Mouse (Mus musculus) intestine, postnatal 0 days (tissue): ENCODE measurements around the gene Grap. TPM values are rescaled to one million over a fixed set of nuclear protein-coding genes. Genes with fewer than 3 reads are reported as not detected.

Experiments used
- ATAC-seq: fragments of 200-750 bp; cut with Nextera tagmentation; 2 replicates; pipeline ENCODE4 v1.8.0; 2017; ENCODE audit warnings: mild to moderate bottlenecking, moderate TSS enrichment, moderate library complexity
- H3K27ac ChIP-seq: fragments of 300-500 bp; sonication (generic); 2 replicates; pipeline ENCODE4 v1.5.1; 2014; ENCODE audit warnings: mild to moderate bottlenecking, low read depth, low read length, moderate library complexity
- H3K27me3 ChIP-seq: fragments of 300-500 bp; sonication (generic); replicated peaks from 2 replicates; pipeline ENCODE4 v1.6.1; 2014; ENCODE audit warnings: low read length, mixed read lengths; ENCODE audit not compliant: control insufficient read depth, insufficient read depth
- H3K36me3 ChIP-seq: fragments of 300-500 bp; sonication (generic); 2 replicates; pipeline ENCODE4 v1.6.1; 2014; ENCODE audit warnings: mild to moderate bottlenecking, moderate library complexity; ENCODE audit not compliant: control insufficient read depth, insufficient read depth
- H3K4me1 ChIP-seq: fragments of 300-500 bp; sonication (generic); replicated peaks from 2 replicates; pipeline ENCODE4 v1.6.1; 2014; ENCODE audit warnings: antibody characterized with exemption, low read length, mixed read lengths; ENCODE audit not compliant: control insufficient read depth, insufficient read depth
- H3K4me2 ChIP-seq: fragments of 300-500 bp; sonication (generic); replicated peaks from 2 replicates; pipeline ENCODE4 v1.6.1; 2014; ENCODE audit warnings: low read depth, mild to moderate bottlenecking, moderate library complexity
- H3K4me3 ChIP-seq: fragments of 300-500 bp; sonication (generic); 2 replicates; pipeline ENCODE4 v1.5.1; 2014; ENCODE audit warnings: low read depth, low read length
- H3K9ac ChIP-seq: fragments of 300-500 bp; sonication (generic); 2 replicates; pipeline ENCODE4 v1.6.1; 2014; ENCODE audit warnings: mild to moderate bottlenecking, low read depth, low read length
- H3K9me3 ChIP-seq: fragments of 300-500 bp; sonication (generic); 2 replicates; pipeline ENCODE4 v1.6.1; 2016; ENCODE audit warnings: mixed run types; ENCODE audit not compliant: control insufficient read depth
- CTCF ChIP-seq: sonication (generic); IDR thresholded peaks from 2 replicates; pipeline ENCODE4 v1.5.1; 2016; ENCODE audit warnings: low read depth, mild to moderate bottlenecking, control low read depth, antibody characterized with exemption, moderate library complexity
- WGBS: fragments of 180-500 bp; shearing (Covaris S2); extraction: QIAGEN DNeasy Blood & Tissue Kit; methylation state at CpG from one replicate; pipeline ENCODE4 v1.1.7; 2014; 5-methylcytosine and 5-hydroxymethylcytosine counted together
- polyA plus RNA-seq: library from polyadenylated mRNA; unstranded; fragments of >200 nt; fragmentation: Nextera tagmentation; extraction: Ambion mirVana; gene quantifications from 2 replicates; pipeline ENCODE4 v1.2.1, GENCODE M21; 2015

The Grap gene
- polyA plus RNA-seq, 1 experiment from 2014 or later: 3.9 TPM

DNA sequence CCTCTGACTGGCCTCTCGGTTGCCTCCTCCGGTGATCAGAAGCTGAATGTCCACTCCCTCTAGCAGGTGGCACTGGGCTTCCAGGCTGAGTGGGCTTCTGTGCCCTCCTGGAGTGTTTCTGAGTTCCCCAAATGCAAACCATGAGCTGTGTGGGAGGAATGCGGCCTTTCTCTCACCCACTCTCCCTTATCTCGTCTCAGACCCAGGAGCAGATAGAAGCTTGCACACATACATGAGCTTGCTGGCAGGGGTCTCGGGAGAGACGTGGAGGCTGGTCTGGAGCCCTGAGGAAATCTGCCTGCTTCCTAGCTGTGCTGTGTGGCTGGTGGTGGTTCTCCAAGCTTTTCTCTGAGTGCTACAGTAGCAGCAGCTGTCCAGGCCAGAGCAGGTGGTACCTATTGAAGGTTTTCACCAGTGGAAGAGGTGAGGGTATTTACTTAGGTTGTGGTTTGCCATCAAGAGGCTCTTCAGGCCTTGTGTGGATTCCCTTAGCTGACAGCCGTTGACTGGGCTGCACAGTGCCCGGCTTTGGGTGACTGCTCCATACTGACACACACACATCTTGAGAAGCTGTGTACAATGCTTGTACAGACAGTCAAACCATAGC lies 32.2 kb downstream of the Grap start:
- Histone ChIP-seq H3K4me2 (peak overlapping the region; percentile 81), H3K27me3 (no peaks in the 10 kb centered on the region), H3K4me3 (peak overlapping the region; percentile 52), H3K9me3 (no peaks in the 10 kb centered on the region), H3K4me1 (peaks cover 8% of the 10 kb centered on the region; the same call in 1 of the 2 replicates), H3K27ac (peak overlapping the region; percentile 95), H3K9ac (peak overlapping the region; percentile 69), H3K36me3 (peaks cover 4% of the 10 kb centered on the region; the same call in 1 of the 2 replicates)
- ATAC-seq: no peak
- no peak for TF ChIP-seq CTCF
- WGBS: 51% methylated on average over 8 of the region's 8 CpGs

DNA sequence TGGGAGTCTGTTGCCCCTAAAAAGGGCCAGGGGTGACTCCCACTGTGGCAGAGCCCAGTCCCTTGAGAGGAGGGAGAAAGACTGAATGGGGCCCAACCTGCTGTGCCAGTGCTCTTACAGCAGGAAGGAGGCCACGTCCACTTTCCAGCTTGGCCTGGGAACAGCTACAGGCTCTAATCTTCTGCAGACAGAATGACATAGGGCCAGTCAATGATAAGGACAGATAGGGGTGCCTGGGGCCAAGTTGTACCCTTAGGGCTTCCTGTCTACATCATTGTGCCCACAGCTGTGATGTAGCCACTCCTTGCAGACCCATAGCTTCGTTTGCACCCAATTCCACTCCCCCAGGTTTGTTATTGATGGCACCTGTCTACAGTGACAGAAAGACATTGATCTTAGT lies 33.1 kb downstream of the Grap start:
- WGBS: 33% methylated on average over 2 of the region's 2 CpGs
- Histone ChIP-seq H3K27ac (peak overlapping the region; percentile 95), H3K4me3 (peak overlapping the region; percentile 52), H3K9ac (peak overlapping the region; percentile 69), H3K9me3 (no peaks in the 10 kb centered on the region), H3K27me3 (no peaks in the 10 kb centered on the region), H3K36me3 (peaks cover 4% of the 10 kb centered on the region; the same call in 1 of the 2 replicates), H3K4me2 (peak overlapping the region; percentile 81), H3K4me1 (peaks cover 8% of the 10 kb centered on the region; the same call in 1 of the 2 replicates)
- no peak for TF ChIP-seq CTCF
- peak; percentile 35 for ATAC-seq

DNA sequence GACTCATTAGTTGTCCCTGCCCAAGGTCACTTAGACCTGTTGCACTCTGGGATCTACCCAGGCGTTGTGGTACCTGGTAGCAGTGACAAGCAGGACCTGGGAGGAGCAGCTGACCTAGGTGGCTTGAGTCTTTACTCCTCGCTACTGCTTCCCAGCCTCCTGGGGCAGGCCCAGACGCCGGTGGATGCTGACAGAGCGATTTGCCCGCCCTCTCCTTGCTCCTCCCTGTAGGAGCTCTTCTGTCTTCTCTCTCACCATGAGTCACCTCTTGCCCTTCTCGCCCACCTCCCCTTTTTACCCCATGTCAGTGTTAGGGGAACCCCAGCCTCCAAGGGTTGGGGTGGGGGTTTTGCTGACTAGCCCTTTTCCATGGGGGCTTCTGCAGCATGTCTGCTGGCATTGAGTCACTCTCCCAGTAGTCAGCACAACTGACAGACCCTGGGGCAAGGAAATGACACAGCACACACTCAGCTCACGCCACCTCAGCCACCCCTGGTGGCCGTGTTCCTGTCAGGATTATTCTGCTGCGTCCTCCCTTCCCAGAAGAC lies 33.9 kb downstream of the Grap start:
- peak; percentile 30; the same call in 1 of the 2 replicates for TF ChIP-seq CTCF
- H3K36me3 ChIP-seq: peaks cover 11% of the 10 kb centered on the region; the same call in 1 of the 2 replicates
- peak overlapping the region; percentile 50 for H3K27ac ChIP-seq
- no peaks in the 10 kb centered on the region for H3K9me3 ChIP-seq
- no peaks in the 10 kb centered on the region for H3K27me3 ChIP-seq
- 0 out of 2 replicates have a peak, but pooled peaks have one; percentile 7 for ATAC-seq
- peak overlapping the region; percentile 8 for H3K4me3 ChIP-seq
- 47% methylated on average over 10 of the region's 10 CpGs for WGBS
- H3K4me2 ChIP-seq: peak overlapping the region; percentile 81
- H3K9ac ChIP-seq: 0 out of 2 replicates have a peak overlapping the region, but pooled peaks have one; percentile 18
- peaks cover 8% of the 10 kb centered on the region; the same call in 1 of the 2 replicates for H3K4me1 ChIP-seq

DNA sequence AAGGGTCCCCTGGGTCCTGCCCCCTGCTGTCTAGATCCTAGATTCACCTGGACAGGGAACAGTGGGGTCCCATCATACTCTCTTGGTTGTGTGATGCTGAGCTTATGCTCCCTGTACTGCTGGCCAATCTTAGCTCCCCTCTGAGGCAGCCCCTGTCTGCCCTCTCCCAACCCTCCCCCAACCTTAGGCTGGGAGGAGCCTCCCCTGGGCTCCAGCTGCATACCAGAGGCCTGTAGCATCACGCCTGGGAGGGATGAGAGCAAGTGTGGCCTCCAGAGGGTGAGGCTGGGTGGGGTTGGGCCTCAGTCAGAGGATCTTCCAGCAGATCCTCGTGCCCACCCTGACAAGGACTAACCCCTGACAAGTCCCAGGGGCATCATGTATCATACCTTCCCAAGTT lies 34.5 kb downstream of the Grap start:
- no peaks in the 10 kb centered on the region for H3K9me3 ChIP-seq
- 48% methylated on average over 2 of the region's 2 CpGs for WGBS
- ATAC-seq: no peak
- no peak for TF ChIP-seq CTCF
- H3K27me3 ChIP-seq: no peaks in the 10 kb centered on the region
- peaks cover 13% of the 10 kb centered on the region; the same call in 1 of the 2 replicates for H3K36me3 ChIP-seq
- H3K4me3 ChIP-seq: no peak overlapping the region
- H3K27ac ChIP-seq: peak overlapping the region; percentile 50; the same call in 1 of the 2 replicates
- peak overlapping the region; percentile 81 for H3K4me2 ChIP-seq
- H3K4me1 ChIP-seq: peaks cover 8% of the 10 kb centered on the region; the same call in 1 of the 2 replicates
- H3K9ac ChIP-seq: no peak overlapping the region

DNA sequence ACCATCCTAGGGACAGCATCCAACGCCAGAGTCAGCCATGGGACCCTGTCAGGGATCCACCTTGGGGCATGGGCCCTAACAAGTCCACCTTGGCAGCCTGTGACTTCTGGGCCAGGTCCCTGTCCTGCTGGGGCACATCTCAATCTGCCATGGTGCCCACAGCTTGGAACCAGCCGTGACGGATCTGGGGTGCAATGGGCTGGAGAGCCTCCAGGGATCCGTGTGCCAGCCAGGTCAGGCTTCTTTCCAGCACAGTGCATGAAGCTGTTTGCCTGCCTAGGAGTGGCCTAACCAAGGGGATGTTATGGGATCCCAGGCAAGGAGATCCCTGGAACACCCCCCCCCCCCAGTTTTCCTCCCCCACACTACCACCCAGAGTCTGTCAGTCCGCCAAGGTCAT lies 39.9 kb downstream of the Grap start:
- Histone ChIP-seq H3K9ac (no peak overlapping the region), H3K27ac (no peak overlapping the region), H3K27me3 (no peaks in the 10 kb centered on the region), H3K36me3 (peaks cover 39% of the 10 kb centered on the region; the same call in 1 of the 2 replicates), H3K4me2 (no peak overlapping the region), H3K4me1 (no peaks in the 10 kb centered on the region), H3K9me3 (no peaks in the 10 kb centered on the region), H3K4me3 (no peak overlapping the region)
- no peak for TF ChIP-seq CTCF
- WGBS: 92% methylated on average over 5 of the region's 5 CpGs
- no peak for ATAC-seq

GRCm38 (mm10) chr11:61698852-61699251 lies 45.8 kb downstream of the Grap start:
- no peak overlapping the region for H3K4me3 ChIP-seq
- H3K9ac ChIP-seq: no peak overlapping the region
- ATAC-seq: no peak
- peaks cover 11% of the 10 kb centered on the region; the same call in 1 of the 2 replicates for H3K4me1 ChIP-seq
- no peak overlapping the region for H3K4me2 ChIP-seq
- H3K9me3 ChIP-seq: no peaks in the 10 kb centered on the region
- TF ChIP-seq CTCF: peak; percentile 30
- peaks cover 57% of the 10 kb centered on the region for H3K36me3 ChIP-seq
- no peaks in the 10 kb centered on the region for H3K27me3 ChIP-seq
- peak overlapping the region; percentile 95 for H3K27ac ChIP-seq
